Mouse (Mus musculus) cerebellum, postnatal 25 days (tissue): ENCODE measurements around the gene Spon1.

Experiments
- DNase-seq, 2 experiments: peaks; one replicate each; pipeline ENCODE4 v3.0.0; 2021; ENCODE audit warnings: mixed read lengths in 2 of 2

Gene Spon1

DNA sequence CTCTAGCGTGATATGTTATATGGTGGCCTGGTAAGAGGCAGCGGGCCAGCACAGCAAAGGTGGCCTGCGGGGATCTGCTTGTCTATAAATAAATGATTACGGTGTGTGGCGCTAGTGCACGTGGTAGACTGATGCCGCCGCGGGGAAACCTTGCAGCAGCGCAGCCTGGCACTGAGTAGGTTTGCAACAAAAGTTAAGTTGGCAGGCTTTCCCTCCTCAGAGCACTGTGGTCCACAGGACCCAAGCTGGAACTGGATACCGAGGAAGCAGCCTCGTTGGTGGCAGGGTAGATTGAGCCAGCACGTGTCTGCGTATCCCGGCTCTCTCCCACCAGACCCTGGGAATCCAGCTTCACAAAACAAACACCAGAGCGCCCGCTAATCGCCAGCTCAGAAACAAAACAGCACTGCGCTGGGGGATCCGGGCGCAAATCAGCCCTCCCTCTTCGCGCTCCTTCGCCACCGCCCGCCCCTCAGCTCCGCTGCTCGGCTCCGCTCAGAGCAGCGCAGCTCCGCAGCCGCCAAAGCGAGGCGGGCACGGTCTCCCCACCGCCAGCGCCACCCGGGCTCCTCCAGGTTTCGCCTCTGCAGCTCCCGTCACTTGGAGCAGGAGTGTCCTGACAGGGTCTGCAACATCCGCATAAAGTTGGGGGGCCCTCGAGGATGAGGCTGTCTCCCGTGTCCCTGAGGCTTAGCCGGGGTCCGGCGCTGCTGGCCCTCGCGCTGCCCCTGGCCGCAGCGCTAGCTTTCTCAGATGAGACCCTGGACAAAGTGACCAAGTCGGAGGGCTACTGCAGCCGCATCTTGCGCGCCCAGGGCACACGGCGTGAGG is at the start of gene Spon1:
Spon1 (plus strand) TSS at position 332 of the 831 bp plus-strand sequence.
- peak; percentile 83 to 84 for DNase-seq

DNA sequence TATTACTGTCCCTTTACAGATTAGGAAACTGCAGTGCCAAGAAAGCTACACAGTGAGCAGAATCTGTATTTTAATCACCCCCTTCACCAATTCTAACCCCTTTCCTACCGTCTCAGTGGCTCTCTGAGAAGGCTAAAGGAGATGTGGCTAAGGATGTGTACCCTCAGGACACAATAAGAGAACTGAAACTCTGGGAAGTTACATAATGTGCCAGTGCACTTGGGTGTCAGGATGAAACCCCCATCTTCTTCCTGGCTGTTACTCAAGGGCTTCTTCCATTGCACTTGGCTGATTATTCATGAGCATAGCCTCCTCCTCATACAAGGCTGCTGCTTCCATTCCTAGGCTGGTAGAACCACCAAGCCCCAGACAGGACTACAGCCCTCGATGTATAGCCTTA is 43.8 kb upstream of the Spon1 start:
- DNase-seq: no peak

DNA sequence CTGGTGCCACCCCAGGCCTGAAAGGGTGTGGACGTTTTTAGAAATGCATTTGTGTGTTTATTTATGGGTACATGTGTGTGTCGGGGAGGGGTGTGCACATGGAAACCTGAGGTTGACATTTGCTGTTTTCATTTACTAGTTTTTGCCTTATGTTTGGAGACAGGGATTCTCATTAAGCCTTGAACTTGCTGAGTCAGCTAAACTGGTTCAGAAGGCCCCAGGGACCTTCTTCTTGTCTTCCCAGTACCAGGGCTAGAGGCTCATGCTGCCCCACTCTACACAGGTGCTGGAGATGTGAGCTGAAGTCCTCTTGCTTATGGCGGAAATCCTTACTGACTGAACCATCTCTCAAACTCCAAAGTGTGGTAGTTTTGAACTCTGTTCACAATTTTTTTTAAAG is 41.9 kb upstream of the Spon1 start:
- DNase-seq: no peak

DNA sequence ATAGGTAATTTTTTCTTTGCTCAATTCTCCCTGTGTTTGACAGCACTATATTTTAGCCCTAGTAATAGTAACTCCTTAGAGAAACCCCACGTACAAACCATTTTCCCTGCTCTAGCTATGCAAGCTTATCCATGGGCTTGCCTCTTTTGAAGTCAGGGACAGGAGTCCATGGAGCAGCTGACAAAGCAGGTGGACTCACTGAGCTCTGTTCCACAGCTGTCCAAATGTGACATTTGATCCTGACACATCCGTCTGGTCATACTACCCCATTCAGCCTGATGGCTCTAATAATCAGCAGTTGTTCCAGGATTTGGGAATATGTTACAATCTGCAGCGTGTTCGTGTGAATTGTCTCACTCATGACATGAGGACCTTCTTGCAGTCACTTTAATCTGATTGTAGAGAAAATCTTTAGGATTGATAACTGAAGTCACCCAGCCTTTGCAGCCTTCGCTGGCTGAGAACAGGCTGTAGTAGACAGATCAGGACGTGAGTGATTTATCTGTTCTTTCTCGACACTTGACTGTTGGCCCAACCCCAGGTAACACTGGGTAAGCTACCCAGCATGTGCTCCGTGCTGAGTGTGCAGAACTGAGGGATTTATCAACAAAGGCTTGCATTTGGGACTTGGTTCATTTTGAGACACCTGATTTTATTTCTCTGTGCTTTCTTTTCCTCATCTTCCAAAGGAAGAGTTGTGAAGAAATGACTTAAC is 37.6 kb upstream of the Spon1 start:
- no peak for DNase-seq

DNA sequence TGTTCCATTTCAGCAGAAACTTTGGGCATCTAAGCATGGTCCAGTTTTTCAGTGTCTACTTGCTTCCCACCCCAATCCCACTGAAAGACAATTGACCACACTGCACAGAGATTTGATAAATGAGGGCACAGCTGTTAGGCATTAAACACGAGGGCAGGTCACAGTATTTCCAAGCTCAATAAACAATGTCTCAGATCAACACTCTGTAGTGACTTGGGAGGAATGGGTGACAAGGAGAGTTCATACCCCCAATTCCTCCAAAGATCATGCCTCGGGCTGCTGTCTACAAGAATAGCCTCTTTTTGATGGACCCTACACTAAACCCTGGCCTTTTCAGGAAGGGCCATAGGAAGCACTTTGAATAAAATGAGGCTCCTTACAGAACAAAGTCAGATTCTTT is 36.9 kb upstream of the Spon1 start:
- DNase-seq: no peak

DNA sequence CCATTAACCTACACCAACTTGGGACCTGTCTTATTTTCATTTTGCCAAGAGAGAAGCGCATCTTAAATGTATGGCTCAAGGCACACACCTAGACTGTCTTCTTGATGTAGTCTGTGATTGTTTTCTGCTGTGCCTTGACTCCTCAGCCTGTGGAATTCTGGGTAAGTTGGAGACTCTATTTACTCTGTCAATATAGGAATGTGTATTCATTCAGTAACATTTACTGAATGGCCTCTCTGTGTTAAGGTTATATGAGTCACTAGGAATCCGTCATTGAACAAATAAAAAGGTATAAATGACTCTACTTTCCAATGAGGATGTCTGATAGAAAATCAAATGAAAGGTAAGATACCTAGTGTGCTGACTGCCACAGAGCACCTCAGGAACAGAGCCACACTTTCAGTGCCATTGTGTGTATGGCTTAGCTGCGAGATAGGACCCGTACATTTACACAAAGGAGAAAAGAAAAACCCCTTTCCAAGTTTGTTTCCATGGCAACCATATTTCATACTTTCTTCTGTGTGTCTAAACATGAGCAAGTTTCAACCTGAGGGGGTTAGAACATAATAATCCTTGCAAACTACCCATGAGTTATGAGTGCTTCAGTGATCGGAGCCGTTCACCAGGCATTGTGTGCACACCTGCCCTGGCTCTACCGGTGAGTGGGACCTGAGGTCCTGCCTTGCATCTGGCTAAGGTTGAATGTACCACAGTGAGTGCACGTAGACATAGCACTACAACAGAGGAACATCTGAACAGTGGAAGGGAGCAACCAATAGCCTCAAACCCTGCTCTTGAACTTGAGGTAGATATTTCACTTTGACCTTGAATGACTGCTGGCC is 35.2 kb upstream of the Spon1 start:
- no peak for DNase-seq

DNA sequence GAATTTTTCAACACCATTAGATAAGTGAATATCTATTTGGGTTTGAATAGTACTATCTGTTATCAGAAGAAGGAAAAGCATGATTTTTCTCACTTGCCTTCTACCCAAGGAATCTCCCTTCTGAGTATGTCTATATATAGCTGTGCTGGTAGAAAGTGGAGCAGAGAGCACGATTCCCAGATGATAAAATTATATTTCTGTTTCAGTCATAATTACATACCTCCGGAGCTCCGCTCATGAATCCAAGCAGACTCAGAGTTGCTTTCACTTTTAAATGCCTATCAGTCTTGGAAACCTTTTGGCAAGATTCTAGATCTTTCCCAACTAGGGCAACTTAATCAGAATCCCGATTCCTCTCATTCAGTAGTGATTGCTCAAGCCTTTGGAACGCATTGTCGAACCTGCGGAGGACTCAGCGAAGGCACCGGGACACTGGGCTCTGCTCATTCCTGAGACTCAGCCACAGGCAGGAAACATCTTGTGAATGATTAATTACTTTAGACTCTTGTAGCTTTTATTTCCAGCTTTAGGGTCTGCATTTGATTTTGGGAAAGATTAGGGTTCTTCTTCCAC is 27.9 kb upstream of the Spon1 start:
- DNase-seq: no peak

DNA sequence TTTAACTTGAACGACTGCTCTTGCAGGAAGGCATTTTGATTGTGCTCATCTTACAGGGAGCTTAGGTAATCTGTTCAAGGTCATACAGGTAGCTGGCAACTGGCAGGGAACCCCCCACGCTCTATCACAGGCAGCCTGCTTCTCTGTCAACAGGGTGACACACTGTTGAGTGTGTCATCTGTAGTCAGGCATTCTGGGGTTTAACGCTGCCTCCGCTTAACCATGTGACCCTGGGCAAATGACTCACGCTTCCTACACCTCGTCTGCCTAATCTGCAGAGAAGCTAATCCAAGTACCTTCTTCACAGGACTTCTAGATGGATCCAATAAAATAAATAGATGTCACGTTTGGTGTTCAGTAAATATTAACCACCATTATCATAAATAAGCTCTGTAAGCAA is 26.6 kb upstream of the Spon1 start:
- DNase-seq: no peak

DNA sequence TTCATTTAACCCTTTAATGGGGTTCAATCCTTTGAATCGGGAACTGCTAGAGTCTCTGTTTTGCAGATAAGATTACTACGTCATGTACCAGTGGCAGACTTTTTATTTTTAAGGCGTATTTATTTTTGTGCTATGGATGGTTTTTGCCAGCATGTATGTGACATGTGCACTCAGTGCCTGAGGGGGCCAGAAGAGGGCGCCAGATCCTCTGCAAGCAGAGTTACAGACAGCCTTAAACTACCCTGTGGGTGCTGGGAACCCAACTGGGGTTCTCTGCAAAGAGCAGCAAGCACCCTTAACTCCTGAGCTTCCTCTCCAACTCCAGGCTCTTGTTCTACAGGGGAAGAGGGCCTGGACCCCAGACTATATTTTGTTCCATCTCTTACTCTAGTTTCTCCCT is 23.2 kb upstream of the Spon1 start:
- no peak for DNase-seq

DNA sequence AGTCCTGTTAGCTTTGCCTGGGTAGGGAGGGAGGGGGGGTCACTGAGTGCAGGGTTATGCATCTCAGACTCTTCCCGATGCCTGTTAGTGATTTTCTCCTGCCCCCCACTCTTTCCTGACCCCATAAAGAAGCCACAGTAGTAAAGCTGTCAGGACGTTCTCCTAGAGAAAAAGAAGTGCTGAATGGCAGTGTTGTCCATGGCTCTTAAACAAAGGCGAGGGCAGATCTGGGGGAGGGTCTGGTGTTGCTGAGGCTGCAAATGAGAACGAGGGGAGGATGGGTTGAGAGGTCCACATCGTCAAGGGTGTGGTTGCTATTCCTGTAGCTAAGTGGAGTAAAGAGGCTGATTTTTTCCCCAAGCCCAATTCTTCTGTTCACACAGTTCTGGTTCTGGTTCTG is 21.8 kb upstream of the Spon1 start:
- no peak for DNase-seq

DNA sequence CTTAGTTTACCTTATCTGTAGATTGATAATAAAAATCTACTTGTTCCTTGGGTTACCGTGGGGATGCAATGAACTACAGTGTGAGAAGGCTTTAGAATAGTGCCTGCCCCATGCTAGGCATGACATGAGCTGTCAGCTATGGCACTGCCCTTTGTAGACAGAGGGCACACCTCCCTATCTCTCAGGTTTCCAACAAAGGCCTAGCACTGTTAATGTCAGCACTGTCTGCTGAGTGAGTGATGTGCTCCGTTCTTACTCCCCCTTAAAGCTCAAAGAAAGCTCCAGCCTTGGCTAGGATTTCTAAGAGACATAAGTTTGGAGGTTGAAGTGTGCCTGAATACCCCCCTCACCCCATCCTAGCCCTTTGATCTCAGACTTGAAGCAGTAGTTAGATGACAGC is 9.2 kb upstream of the Spon1 start:
- no peak for DNase-seq

DNA sequence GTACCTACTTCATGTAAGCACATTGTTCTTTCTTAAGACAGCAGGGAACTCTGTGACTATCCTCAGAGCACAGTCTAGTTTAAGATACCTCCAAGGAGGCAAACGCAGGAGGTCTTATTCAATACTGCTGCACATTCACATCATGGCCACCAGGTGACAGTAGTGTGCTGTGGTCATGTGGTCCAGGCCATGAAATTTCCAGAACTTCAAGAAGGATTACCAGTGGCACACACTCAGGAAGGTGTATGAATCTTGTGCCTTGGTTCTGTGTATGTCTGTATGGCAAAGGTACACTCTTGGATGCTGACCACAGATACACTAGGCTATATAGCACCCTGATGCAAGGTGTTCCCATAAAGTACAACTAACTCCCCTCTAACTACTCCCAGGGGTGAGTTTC is 6.6 kb upstream of the Spon1 start:
- peak; percentile 68 to 74 for DNase-seq

DNA sequence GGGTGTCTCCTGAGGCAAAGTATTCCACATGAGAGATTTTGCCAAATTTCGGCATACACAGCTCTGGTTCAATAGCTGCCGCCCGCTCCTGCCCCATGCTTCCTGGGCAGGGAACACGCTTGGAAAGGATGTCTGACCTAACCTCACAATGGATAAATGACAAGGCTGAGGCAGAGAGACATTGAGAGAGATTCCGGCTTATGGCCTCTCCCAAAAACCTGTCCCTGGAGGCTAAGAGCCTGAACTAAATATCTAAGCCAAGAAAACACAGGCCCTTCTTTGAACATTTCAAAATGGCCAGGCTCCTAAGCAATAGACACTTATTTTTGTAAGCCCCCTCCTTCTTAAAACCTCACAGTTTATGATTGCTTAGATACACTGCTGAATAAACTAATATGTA is 665 bp upstream of the Spon1 start:
- no peak for DNase-seq

DNA sequence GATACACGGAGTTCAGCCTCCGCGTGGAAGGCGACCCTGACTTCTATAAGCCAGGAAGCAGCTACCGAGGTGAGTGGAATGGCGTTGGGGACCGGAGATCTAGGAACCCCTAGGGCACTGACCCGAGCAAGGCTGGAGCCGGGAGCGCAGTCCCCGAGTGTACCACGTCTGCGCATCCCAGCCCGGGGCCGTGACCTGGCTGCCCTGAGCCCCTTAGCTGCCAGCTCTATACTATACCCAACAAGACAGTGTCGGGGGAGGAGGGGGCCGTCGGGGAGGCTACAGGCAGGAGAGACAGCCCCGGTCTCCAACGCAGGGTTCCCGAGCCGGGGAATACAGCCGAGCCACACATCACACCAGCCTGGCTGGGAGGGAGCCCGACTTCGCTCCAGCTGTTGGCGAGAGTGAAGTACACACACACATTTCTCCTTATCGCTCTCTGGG is 722 bp downstream of the Spon1 start:
- DNase-seq: peak in 1 of 2 experiments; percentile 65

DNA sequence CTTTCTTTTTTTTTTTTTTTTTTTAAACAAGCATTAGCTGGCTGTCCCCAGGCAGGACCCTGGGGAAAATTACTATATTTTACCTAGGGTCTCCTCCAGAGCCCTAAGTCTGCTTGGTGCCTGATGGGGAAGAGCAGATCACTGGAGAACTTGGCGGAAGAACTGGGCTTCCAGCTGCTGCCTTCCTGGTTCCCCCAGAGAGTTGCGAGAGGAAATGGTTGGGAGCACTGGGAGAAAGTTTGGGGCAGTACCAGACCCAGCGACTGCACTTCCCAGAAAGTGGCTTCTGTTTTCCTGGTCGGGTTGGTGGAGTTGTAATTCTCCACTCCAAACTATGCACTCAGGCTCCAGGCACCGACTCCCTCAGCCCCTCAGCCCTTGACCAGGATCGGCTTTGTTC is 1.7 kb downstream of the Spon1 start:
- DNase-seq: no peak

DNA sequence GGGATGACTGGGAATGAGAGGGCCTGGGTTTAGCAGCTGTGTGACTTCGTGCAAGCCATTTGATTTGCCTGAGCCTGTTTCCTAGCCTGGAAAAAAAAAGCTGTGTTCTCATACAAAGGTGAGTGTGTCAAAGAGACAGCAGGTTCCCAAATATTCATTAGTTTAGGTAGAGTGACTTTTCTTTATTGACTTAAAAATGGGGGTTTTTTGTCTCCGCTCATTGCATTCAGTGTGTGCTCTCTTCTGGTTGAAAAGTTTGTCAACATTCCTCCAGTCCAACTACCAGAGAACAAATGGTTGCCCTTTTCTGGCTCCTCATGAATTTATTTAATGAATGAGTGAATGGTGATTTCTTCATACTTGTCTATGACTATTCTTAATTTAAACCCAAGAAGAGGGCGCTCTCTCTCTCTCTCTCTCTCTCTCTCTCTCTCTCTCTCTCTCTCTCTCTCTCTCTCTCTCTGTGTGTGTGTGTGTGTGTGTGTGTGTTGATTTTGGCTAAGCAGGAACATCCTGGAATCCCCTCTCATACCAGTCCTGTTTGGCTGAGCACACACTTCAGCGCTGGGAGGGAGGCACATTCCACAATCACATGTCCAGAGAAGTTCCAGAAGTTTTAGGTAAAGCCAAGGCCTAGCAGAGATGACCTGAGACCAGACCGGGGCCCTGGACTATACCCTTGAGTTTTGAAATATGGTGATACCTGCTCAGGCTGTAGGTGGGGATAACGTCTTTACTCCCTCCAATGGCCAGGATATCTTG is 2.6 kb downstream of the Spon1 start:
- no peak for DNase-seq

DNA sequence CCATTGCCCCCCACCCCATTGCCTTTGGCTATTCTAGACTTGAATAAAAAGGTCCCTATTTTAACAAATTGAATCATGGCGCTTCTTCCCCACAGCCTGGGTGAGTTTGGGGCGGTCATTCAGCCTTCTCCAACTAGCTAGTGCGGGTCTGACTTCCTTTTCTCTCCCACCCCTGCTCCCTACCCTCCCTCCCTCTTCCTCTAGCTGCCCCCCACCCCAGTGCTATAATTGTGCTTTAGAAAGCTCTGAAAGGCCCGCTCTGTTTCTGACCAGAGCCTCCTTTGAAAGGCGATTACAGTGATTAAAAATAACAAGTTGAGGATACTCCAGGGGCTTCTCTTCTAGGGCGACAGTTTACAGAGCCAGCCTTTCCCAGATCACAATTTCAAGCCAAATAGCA is 3.5 kb downstream of the Spon1 start:
- DNase-seq: no peak

DNA sequence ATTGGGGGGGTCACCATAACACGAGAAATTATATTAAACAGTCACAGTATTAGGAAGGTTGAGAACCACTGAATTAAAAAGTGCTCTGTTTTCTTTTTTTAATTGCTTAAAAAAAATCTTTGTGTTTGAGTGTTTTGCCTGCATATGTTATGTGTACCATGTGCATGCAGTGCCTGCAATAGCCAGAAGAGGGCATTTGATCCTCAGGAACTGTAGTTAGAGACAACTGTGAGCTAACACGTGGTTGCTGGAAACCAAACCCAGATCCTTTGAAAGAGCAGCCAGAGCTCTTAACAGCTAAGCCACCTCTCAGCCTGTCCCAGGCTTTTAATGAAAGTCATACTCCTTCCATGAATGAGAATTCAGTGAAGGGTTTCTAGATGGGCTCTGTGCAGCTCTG is 6.3 kb downstream of the Spon1 start:
- DNase-seq: peak in 1 of 2 experiments; percentile 41

DNA sequence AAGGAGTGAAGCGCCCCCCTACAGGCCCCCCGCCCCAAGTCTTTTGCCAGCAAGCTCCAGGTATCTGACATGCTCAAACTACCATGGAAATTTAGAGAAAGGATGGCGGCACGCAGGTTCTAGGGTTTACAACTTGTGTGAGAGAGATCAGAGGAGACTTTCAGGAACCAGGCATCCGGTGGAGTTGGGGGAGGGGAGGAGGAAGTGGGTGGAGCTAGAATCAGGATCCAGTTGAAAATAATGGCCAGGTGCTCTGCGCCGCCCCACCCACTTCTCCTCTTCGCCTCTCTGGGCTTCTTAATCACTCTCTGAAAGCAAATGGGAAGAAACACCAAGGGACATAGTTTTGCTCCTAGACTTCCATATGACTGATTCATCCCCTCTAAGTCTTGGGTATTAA is 7.6 kb downstream of the Spon1 start:
- DNase-seq: no peak

DNA sequence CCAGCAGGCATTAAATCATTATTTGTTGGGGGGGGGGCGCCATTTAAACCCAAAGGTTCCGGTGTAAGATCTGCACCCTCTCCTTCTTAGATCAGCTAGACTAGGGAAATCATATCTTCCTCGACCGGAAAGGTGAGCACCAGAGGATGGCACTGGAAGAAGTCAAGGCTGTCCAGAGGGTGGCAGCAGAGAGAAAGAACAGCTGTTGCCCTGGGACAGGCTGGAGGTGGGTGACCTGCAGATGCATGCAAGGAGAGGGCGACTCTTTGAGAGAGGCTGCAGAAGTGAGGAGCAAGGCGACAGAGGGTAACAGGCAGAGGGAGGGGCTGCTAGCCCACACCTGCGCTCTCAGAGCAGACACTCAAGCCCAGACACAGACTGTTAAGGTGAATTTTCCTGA is 8.2 kb downstream of the Spon1 start:
- peak; percentile 72 to 83 for DNase-seq

DNA sequence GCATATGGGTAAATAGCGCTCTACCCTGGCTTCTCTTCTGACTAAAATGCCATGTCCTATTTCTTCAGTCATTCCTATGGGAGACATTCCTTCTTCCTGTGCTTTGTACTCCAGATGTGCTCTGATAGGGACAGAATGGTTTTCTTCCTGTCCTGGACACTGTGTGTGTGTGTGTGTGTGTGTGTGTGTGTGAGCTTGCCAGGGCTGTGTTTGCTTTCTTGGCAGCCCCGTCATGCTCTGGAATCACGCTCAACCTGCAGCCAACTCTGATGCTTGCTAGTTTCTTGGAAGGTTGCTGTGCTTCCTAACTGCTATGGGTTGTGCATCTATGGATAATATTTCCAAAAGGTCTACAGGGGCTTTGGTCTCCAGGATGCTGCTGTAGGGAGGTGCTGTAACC is 9.1 kb downstream of the Spon1 start:
- DNase-seq: peak; percentile 48 to 62

DNA sequence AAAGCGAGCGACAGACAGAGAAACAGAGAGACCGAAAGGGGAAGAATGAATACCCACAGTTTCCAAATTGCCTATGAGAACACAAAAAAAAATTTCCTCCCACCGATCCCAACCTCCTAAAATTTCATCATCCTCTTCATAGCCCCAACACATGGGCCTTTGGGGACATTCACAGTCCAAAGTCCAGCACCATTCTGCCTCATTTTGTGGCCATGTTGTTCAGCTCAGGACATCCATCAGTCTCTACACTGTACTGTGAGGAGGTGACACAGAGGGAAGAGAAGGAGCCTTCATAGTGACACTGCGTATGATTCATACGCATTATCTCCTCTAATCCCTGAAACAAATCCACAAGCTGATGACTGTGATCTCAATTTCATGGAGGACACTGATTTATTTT is 12.7 kb downstream of the Spon1 start:
- no peak for DNase-seq
